Mouse (Mus musculus): Measurements from ENCODE around the gene Sgta. TPM values are rescaled to one million over a fixed set of nuclear protein-coding genes. Genes with fewer than 3 reads are reported as not detected.

The Sgta gene
- total and polyA plus RNA-seq, 3 experiments, result 67.6 to 123 (median 104) TPM

GRCm38 (mm10) chr10:81010851-81011250 is 49.1 kb downstream of the Sgta start (continued):
- TF ChIP-seq PAX5 (IDR thresholded peaks at IDR 0.05; ENCODE audit: low read length) (no peak), JUND (conservative IDR thresholded peaks at IDR 0.05; ENCODE audit: low read depth, low read length) (no peak), EP300 (IDR thresholded peaks at IDR 0.05; ENCODE audit: low read length) (no peak)

GRCm38 (mm10) chr10:81007240-81007639 is 52.7 kb downstream of the Sgta start:
- Histone ChIP-seq H3K4me3 (replicated peaks in 1 of 3; ENCODE audit: low read depth in 2 of 3, low read length in 2 of 3, poor library complexity in 1 of 3) (no peak overlapping the region), H3K27me3 (replicated peaks) (peaks cover 75% of the 10 kb centered on the region), H3K79me2 (replicated peaks; ENCODE audit: control insufficient read depth, extremely low read depth, insufficient read depth, poor library complexity, severe bottlenecking) (no peaks in the 10 kb centered on the region), H3K4me1 (ENCODE audit: control insufficient read depth in 1 of 2, insufficient read depth in 2 of 2) (peaks cover 4 to 6% of the 10 kb centered on the region in 2 experiments; a peak in 3 of 4 replicates), H3K9me3 (replicated peaks; ENCODE audit: low read length) (no peaks in the 10 kb centered on the region), H3K36me3 (replicated peaks in 1 of 2; ENCODE audit: control insufficient read depth in 1 of 2, insufficient read depth in 1 of 2, low read length in 1 of 2) (no peaks in the 10 kb centered on the region), H3K27ac (ENCODE audit: insufficient read depth, low read depth) (no peak overlapping the region), H3K9ac (ENCODE audit: insufficient read depth, low read depth) (no peak overlapping the region), H3K4me2 (ENCODE audit: insufficient read depth, low read depth, poor library complexity, severe bottlenecking) (no peak overlapping the region)
- dilution Hi-C loops (cut with MboI; ENCODE audit: extremely low pct_ligation_motif_present, extremely low pct_unique_long_range_greater_than_20kb, low sequenced_read_pairs), result no loop called here
- TF ChIP-seq TBP (conservative IDR thresholded peaks at IDR 0.05; ENCODE audit: low read depth, low read length) (no peak), USF2 (conservative IDR thresholded peaks at IDR 0.05; ENCODE audit: low read depth, low read length) (no peak), SMC3 (IDR thresholded peaks at IDR 0.05; ENCODE audit: low read depth, low read length) (no peak), RAD21 (IDR thresholded peaks at IDR 0.05; ENCODE audit: low read depth, low read length) (no peak), MAZ (IDR thresholded peaks at IDR 0.05; ENCODE audit: low read depth, low read length) (no peak), BHLHE40 (IDR thresholded peaks at IDR 0.05; ENCODE audit: low read depth, low read length) (no peak), ETS1 (conservative IDR thresholded peaks at IDR 0.05; ENCODE audit: low read depth, low read length) (no peak), CHD2 (IDR thresholded peaks at IDR 0.05; ENCODE audit: low read length) (no peak), GABPA (IDR thresholded peaks at IDR 0.05; ENCODE audit: insufficient replicate concordance, low read depth, low read length) (no peak), MAX (IDR thresholded peaks at IDR 0.05; ENCODE audit: low read length) (no peak), MYC (IDR thresholded peaks at IDR 0.05; ENCODE audit: low read depth, low read length) (no peak), RCOR1 (conservative IDR thresholded peaks at IDR 0.05; ENCODE audit: low read depth, low read length) (no peak), ELF1 (IDR thresholded peaks at IDR 0.05; ENCODE audit: low read depth, low read length) (no peak), JUND (conservative IDR thresholded peaks at IDR 0.05; ENCODE audit: low read depth, low read length) (no peak), JUN (IDR thresholded peaks at IDR 0.05; ENCODE audit: insufficient read depth, low read depth, low read length) (no peak), PAX5 (IDR thresholded peaks at IDR 0.05; ENCODE audit: low read length) (no peak), USF1 (IDR thresholded peaks at IDR 0.05; ENCODE audit: low read depth, low read length) (no peak), NELFE (IDR thresholded peaks at IDR 0.05; ENCODE audit: low read depth, low read length) (no peak), MXI1 (IDR thresholded peaks at IDR 0.05; ENCODE audit: low read depth, low read length) (no peak), CHD1 (IDR thresholded peaks at IDR 0.05; ENCODE audit: low read depth, low read length) (no peak)
- peak; percentile 52 for DNase-seq (ENCODE audit: extremely low read depth)
- in situ Hi-C loops (cut with MboI; ENCODE audit: low pct_ligation_motif_present, low pct_unique_long_range_greater_than_20kb, low sequenced_read_pairs), result no loop called here

Data from CH12.LX (cell line).